Mouse (Mus musculus) adrenal gland, adult 18-20 months (tissue): Measurements from ENCODE around the gene Rbm14. TPM values are rescaled to one million over a fixed set of nuclear protein-coding genes. Genes with fewer than 3 reads are reported as not detected.
"Not testable (repeated sequence)": the region's sequence is repeated elsewhere in the genome, so short reads cannot be mapped to it uniquely, and the experiment has no call there.

Experiments
- DNase-seq, 2 experiments: peaks; one replicate each; pipeline ENCODE4 v3.0.0; 2021 to 2022; ENCODE audit warnings: low spot score in 2 of 2
- total RNA-seq, 2 experiments: library from RNA; stranded (reverse); gene quantifications; 1 replicate in 1 of 2; 2 replicates in 1 of 2; pipeline ENCODE4 v1.2.3; 2021

Rbm14 gene
- total RNA-seq, 2 experiments from 2014 or later = 46.1 to 59.0 TPM

- DNase-seq = no peak
Observed at GRCm38 (mm10) chr19:4817182-4817835, 5.9 kb upstream of the Rbm14 start.

DNA sequence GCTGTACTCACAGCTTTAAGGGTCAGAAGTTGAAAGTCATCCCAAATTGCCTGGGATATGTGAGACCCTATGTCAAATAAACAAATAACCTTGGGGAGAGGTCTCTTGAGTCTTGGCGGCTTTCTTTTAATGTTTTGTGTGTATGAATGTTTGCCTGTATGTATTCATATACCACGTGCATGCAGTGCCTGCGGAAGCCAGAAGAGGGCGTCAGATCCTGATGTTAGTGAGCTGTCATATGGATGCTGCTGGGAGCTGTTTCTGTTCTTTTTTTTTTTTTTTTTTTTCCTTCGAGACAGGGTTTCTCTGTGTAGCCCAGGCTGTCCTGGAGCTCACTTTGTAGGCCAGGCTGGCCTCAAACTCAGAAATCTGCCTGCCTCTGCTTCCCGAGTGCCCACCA lies 1.6 kb upstream of the Rbm14 start:
- no peak for DNase-seq

DNA sequence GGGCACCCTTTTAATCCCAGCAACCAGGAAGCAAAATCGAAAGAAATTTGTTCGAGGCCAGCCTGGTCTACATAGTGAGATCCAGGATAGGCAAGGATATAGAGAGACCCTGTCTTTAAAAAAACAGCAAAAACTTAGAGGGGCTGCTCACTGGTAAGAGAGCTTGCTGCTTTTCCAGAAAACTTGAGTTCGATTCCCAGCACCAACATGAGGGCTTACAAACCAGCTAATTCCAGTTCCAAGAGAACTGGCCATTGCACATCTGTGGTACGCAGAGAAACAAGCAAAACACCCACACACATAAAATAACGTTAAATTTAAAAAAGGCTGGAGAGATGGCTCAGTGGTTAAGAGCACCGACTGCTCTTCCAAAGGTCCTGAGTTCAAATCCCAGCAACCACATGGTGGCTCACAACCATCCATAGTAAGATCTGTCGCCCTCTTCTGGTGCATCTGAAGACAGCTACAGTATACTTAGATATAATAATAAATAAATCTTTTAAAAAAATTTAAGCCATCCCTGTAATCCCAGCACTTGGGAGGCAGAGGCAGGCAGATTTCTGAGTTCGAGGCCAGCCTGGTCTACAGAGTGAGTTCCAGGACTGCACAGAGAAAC lies 1.0 kb upstream of the Rbm14 start:
- not testable (repeated sequence) for DNase-seq

DNA sequence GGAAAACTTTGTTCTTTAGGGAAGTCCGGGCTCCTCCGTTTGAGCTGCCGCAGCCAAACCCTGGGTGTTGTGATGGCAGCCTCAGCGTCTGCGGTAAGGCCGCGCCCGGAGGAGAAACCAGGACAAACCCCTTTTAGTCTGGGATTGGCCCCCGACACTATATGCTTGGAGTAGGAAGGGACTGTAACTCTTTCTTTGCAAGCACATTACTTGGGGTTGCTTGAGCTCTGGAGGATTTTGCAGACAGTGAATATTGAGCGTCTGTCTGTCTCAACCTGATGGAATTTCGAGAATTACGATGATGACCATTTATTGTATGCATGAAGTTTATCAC lies 442 bp upstream of the Rbm14 start:
- no peak for DNase-seq

GRCm38 (mm10) chr19:4810746-4811062 lies 730 bp downstream of the Rbm14 start:
- DNase-seq = no peak

DNA sequence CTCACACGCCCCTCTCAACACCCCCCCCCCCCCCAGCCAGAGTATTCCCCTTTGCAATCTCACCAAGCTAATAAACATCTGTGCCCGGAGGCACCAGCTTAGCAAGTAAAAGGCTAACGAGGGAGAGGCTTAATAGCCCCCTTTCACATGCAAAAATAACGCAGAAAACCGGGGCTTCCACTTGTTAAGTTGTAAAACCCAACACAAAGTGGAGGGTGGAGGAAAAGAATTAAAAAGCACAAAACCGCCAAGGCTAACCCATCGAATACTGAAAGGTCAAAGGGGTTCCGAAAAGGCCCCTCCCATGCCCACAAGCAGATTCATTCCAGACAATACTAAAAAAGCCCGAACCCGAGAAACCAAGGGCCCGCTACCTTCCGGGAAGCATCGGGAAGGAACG lies 1.1 kb downstream of the Rbm14 start:
- DNase-seq = no peak

DNA sequence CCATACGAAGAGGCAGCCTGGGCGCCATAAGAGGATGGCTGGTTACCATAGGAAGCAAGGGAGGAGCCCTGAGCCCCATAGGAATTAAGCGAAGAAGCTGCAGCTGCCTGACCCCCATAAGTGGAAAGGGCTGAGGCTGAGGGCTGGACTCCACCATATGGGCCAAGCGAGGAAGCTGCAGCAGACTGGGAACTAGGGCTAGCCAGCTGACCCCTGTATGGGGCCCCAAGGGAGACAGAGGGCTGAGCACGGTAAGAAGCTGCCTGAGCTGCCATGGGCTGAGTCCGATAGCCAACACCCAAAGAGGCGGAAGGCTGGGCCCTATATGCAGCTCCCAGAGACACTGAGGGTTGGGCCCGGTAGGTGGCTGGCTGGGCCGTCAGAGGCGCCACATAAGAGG lies 8.2 kb downstream of the Rbm14 start:
- no peak for DNase-seq

GRCm38 (mm10) chr19:4802691-4803091 lies 8.7 kb downstream of the Rbm14 start:
- DNase-seq = no peak

- DNase-seq = no peak
Observed at GRCm38 (mm10) chr19:4799083-4799482, 12.4 kb downstream of the Rbm14 start.

DNA sequence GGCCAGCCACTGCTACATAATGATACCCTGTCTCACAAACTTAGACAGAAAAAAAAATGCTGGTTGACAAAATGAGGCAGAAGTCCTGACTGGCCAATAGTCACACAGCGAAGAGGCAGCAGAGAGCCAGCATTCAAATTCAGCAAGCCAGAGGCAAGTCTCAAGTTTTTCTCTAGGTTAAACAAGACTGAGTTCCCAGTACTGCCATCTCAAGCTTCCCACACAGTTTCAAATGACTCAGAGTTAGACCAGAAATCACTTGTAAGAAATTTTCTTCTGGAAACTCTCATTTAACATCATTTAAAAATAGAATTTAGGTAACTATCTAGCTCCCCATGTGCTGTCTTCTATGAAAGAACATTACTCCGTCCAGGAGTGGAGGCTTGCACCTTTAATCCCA lies 13.6 kb downstream of the Rbm14 start:
- no peak for DNase-seq

- DNase-seq = no peak
Observed at GRCm38 (mm10) chr19:4795929-4796328, 15.5 kb downstream of the Rbm14 start.

DNA sequence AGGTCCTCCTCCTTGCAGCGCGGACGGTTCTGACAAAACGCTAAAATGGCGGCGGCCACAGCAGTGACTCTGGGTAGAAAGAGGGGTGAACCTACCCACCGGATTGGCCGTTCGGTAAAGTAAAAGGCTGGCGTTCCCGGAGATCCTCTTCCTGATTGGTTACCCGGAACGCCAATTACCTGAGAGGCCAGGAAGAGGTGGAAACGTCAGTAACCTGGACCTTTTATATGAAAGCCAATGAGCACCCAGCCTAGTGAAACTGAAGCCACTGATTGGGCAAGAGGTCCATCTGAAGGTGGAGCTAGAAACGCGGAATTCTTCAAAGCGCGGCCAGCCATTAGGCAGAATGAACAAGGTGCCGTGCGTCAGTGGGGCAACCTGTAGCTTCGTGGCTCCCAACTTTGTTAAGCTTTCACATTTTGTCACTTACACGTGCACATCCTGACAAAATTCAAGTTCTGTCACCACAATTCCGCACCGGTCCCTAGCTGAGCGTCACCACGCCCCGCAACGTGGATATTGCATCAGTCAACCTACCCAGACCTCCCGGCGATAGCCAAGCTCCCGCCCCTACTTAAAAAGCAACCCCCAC lies 17.5 kb downstream of the Rbm14 start, which contains the start of gene Rbm4:
TSS of gene Rbm4 (minus strand) at position 71 of the 592 bp plus-strand sequence.
- DNase-seq = peak; percentile 87 to 93

DNA sequence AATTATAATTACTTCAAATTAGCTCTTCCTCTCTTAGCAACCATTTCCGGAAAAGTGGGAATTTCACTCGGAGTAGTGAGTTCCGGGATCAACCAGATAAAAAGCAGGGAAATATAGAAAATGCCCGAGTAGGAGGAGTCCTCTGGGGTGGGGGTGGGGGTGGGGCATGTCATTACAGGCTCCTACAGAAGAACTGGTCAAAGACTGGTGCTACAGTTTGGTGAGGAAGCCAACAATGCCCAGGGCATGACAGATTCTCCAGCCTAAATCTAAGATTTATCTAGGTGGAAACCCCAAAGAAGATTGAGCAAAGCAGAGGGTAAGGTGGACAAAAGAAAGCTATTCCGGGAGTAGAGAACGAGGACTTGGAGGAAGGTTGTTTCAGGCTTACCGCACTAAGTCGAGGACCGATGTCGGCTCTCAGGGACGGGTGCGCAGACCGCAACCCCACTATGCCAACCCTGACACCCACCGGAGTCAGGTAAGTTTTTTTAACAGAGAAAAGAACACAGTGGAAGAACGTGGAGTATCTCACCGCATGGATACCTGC lies 18.1 kb downstream of the Rbm14 start:
- DNase-seq = no peak

DNA sequence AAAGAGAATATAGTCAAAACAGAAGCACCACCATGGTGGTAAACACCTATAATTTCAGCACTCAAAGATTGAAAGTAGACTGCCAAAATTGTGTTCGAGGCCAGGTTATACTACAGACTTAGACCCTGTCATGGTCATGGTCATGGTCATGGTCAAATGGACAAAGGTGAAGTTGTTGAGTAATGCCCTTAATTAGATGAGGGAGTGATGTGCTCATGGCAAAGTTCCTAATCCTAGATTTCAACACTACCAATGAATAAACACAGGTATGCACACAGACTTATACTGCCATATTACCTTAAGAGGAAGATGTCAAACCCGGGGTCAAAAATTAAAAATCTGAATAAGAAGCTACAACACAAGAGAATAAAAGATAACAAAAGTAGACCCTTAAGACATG lies 25.1 kb downstream of the Rbm14 start:
- DNase-seq = no peak

- no peak for DNase-seq
Observed at GRCm38 (mm10) chr19:4785206-4785605, 26.2 kb downstream of the Rbm14 start.

DNA sequence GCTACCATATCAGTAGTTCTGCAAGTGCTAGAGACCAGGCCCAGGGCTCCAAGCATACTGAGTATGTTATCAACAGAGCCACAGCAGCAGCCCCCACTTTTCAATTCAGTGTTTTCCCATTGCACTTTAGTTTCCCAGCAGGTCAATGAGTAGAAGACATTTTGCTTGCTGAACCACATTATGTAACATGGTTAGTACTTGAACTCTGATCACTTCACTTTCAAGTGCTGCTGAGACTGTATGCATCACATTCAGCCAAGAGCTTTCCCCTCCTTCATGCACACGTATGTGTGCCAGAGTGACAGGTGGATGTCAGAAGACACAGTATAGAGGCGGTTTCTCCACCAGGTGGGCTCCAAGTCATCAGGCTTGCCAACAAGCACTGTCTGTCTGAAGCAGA lies 28.5 kb downstream of the Rbm14 start:
- no peak for DNase-seq

DNA sequence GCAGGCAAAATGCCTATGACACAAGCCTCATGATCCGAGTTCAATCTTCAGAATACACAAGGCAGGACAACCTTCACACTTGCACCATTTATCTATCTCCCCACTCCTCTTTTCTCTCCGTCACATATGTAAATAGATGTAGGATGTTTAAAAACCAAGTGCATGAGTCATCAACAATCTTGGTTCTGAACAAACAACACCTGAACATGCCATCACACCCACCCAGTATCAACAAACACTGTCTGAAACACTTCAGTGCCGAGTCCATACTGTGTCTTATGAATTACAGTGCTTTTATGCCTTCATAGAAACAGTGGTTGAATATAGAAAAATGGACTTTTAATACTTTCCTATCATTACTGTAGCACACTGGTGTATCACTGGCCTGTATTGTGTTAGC lies 38.6 kb downstream of the Rbm14 start:
- DNase-seq = no peak

- no peak for DNase-seq
Observed at GRCm38 (mm10) chr19:4767507-4768148, 43.8 kb downstream of the Rbm14 start.

- no peak for DNase-seq
Observed at GRCm38 (mm10) chr19:4762876-4763275, 48.6 kb downstream of the Rbm14 start.

GRCm38 (mm10) chr19:4760544-4760943 lies 50.9 kb downstream of the Rbm14 start:
- not testable (repeated sequence) for DNase-seq

DNA sequence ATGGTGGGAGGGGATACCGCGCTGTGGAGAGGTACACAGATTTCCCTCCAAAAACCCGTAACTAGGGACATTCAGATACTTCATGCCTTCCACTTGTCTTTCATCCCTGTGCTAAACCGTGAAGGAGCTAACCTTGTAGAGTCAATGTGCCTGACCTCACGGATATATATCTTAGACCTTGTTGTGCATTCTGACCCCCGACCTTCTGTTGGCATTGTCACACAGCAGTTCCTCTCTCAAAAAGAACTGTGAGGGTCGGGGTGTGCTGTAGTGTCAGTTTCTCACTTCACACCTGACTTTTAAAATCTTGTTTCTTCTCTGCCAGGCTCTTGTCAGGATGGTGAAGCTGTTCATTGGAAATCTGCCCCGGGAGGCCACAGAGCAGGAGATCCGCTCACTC lies 54.5 kb downstream of the Rbm14 start:
- DNase-seq = peak in 1 of 2 experiments; percentile 16
